Mouse (Mus musculus): ENCODE measurements around the gene Bud13.

Gene Bud13

GRCm38 (mm10) chr9:46282631-46283436 lies at the start of gene Bud13:
TSS of gene Bud13 (plus strand) at chr9:46283008.
- DNase-seq = peak; percentile 90 to 92

- DNase-seq = peak; percentile 32 to 34
These were observed 47.6 kb upstream of the Bud13 start for GRCm38 (mm10) chr9:46235196-46235595.

- DNase-seq = no peak
These were observed 47.4 kb upstream of the Bud13 start, which contains the start of gene Apoc3 for GRCm38 (mm10) chr9:46235596-46235648. TSS of gene Apoc3 (minus strand) at chr9:46235636.

GRCm38 (mm10) chr9:46235649-46236048 lies 47.2 kb upstream of the Bud13 start:
- no peak for DNase-seq

GRCm38 (mm10) chr9:46238850-46239249 lies 44.0 kb upstream of the Bud13 start:
- DNase-seq = no peak

GRCm38 (mm10) chr9:46240526-46241153 lies 42.2 kb upstream of the Bud13 start, which contains the start of gene Apoa4:
TSS of gene Apoa4 (plus strand) at chr9:46240696.
- DNase-seq = no peak

- DNase-seq = no peak
These were observed 41.0 kb upstream of the Bud13 start for GRCm38 (mm10) chr9:46241818-46242217.

- DNase-seq = no peak
These were observed 39.7 kb upstream of the Bud13 start for GRCm38 (mm10) chr9:46243122-46243521.

GRCm38 (mm10) chr9:46243584-46243983 lies 39.2 kb upstream of the Bud13 start:
- DNase-seq = no peak

- DNase-seq = peak; percentile 66 to 80
These were observed 36.0 kb upstream of the Bud13 start for GRCm38 (mm10) chr9:46246752-46247324.

GRCm38 (mm10) chr9:46256177-46256576 lies 26.6 kb upstream of the Bud13 start:
- DNase-seq = no peak

- no peak for DNase-seq
These were observed 26.0 kb upstream of the Bud13 start for GRCm38 (mm10) chr9:46256658-46257385.

- no peak for DNase-seq
These were observed 25.3 kb upstream of the Bud13 start for GRCm38 (mm10) chr9:46257546-46257945.

- DNase-seq = no peak
These were observed 23.7 kb upstream of the Bud13 start for GRCm38 (mm10) chr9:46259111-46259510.

GRCm38 (mm10) chr9:46261131-46261530 lies 21.7 kb upstream of the Bud13 start:
- DNase-seq = no peak

- no peak for DNase-seq
These were observed 14.4 kb upstream of the Bud13 start, which contains the start of gene Apoa5 for GRCm38 (mm10) chr9:46268343-46268873. TSS of gene Apoa5 (plus strand) at chr9:46268633.

- DNase-seq = no peak
These were observed 13.7 kb upstream of the Bud13 start for GRCm38 (mm10) chr9:46269125-46269524.

- DNase-seq = no peak
These were observed 12.0 kb upstream of the Bud13 start for GRCm38 (mm10) chr9:46270782-46271181.

GRCm38 (mm10) chr9:46272070-46272469 lies 10.7 kb upstream of the Bud13 start:
- no peak for DNase-seq

- peak; percentile 83 to 84 for DNase-seq
These were observed 9.9 kb upstream of the Bud13 start, which contains the start of gene Zpr1 for GRCm38 (mm10) chr9:46272677-46273454. TSS of gene Zpr1 (plus strand) at chr9:46273064.

- no peak for DNase-seq
These were observed 8.3 kb upstream of the Bud13 start for GRCm38 (mm10) chr9:46274494-46274893.

GRCm38 (mm10) chr9:46298381-46298780 lies 15.6 kb downstream of the Bud13 start:
- DNase-seq = no peak

Data from cerebellum, postnatal 36 days (tissue).